Mouse (Mus musculus) left cerebral cortex, adult 9 months (tissue): ENCODE measurements around the gene Hes1.

Experiments used
- DNase-seq, 2 experiments: peaks; one replicate each; pipeline ENCODE4 v3.0.0; 2022; ENCODE audit warnings: low spot score in 2 of 2

Gene Hes1

DNA sequence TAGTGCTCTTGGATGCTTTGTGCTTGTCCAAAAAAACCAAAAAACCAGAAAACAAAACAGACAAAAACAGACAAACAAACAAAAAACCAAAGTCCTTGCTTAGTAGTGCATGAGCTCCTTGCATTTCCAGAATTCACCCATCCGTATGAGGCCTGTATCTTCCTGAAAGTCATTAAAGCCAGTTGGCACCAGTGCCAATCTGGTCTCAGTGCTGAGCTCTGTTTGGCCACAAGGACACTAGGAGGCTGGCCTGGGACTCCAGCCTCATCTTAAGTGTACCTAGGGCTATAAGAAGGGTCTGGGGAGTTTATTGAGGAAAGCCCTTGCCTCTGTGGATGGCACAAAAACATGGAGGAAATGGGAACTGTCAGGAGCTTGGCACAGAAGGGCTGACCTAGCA lies 50.3 kb downstream of the Hes1 start:
- DNase-seq: no peak
